Mouse (Mus musculus): ENCODE results near the gene Tmtc1. TPM values are rescaled to one million over a fixed set of nuclear protein-coding genes. Genes with fewer than 3 reads are reported as not detected.

Tmtc1 gene
- polyA plus RNA-seq, 1 experiment from 2014 or later, result 2.4 TPM

DNA sequence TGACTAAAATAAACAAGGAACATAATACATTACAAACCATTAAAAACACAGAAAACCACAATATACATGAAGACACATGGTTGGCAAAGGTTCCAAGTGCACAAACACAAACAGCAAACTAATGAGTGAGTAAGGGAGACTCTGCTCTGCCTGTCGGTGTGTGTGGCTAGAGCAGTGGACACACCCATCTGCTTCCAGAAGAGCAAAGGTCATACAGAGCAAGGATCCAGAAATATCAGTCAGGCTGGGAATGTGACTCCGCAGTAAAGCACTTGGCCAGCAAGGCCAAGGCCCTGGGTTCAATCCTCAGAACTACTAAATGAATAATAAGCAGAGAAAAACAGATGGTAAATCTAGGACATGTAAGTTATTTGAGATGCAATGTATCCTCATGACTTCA lies 27.6 kb downstream of the Tmtc1 start:
- 63% methylated on average over 2 of the region's 2 CpGs for WGBS
- ATAC-seq (ENCODE audit: insufficient read depth, low FRiP score, low read depth), result no peak

GRCm38 (mm10) chr6:148413638-148414037 lies 30.6 kb downstream of the Tmtc1 start:
- H3K4me1 ChIP-seq, result no peaks in the 10 kb centered on the region
- no peaks in the 10 kb centered on the region for H3K36me3 ChIP-seq
- H3K9me3 ChIP-seq, result no peaks in the 10 kb centered on the region
- no peaks in the 10 kb centered on the region for H3K27me3 ChIP-seq (replicated peaks)
- no peak overlapping the region for H3K4me2 ChIP-seq
- H3K27ac ChIP-seq, result no peak overlapping the region
- H3K4me3 ChIP-seq (replicated peaks), result no peak overlapping the region
- H3K9ac ChIP-seq, result no peak overlapping the region
- ATAC-seq (ENCODE audit: insufficient read depth, low FRiP score, low read depth), result no peak

More for the DNA sequence above, 27.6 kb downstream of the Tmtc1 start:
- Histone ChIP-seq H3K4me3 (replicated peaks) (no peak overlapping the region), H3K4me2 (no peak overlapping the region), H3K9ac (no peak overlapping the region), H3K36me3 (no peaks in the 10 kb centered on the region), H3K9me3 (no peaks in the 10 kb centered on the region), H3K4me1 (no peaks in the 10 kb centered on the region), H3K27ac (no peak overlapping the region), H3K27me3 (replicated peaks) (no peaks in the 10 kb centered on the region)

DNA sequence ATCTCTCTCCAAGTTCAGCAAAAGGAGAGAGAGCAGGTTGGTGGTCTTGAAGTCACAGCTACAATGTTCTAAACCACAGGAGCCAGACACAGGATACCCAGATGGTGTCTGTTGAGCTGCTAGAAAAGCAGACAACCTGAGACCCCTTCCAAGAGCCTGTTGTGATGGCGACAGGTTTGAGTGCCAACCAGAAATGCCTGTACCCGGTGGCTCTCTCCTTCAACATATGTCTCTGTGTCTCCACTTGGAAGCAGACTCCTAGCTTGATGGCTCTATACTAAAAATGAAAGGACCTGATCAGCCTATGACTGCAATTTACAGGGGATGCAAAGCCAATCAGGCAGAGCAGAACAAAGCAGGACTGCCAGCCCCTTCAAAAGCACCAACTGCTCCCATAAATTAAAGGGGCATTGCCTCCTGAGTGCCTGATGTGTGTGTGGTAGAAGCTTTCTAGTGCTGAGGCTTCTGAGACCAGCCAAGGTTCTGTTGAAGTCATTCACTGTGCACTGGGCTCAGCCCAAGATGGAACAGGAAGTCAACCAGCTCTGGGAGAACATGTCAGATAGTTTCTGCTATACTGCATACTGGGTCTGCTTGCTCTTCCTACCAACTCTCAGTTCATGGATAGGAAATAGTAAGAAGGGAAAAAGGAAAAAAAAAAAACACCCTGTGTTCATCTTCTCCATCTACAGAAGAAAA lies 37.2 kb downstream of the Tmtc1 start:
- H3K36me3 ChIP-seq, result no peaks in the 10 kb centered on the region
- H3K9ac ChIP-seq, result no peak overlapping the region
- WGBS, result 83% methylated on average over 2 of the region's 2 CpGs
- no peak for ATAC-seq (ENCODE audit: insufficient read depth, low FRiP score, low read depth)
- no peak overlapping the region for H3K27ac ChIP-seq
- H3K27me3 ChIP-seq (replicated peaks), result no peaks in the 10 kb centered on the region
- H3K4me2 ChIP-seq, result no peak overlapping the region
- H3K4me1 ChIP-seq, result no peaks in the 10 kb centered on the region
- H3K9me3 ChIP-seq, result no peaks in the 10 kb centered on the region
- no peak overlapping the region for H3K4me3 ChIP-seq (replicated peaks)

DNA sequence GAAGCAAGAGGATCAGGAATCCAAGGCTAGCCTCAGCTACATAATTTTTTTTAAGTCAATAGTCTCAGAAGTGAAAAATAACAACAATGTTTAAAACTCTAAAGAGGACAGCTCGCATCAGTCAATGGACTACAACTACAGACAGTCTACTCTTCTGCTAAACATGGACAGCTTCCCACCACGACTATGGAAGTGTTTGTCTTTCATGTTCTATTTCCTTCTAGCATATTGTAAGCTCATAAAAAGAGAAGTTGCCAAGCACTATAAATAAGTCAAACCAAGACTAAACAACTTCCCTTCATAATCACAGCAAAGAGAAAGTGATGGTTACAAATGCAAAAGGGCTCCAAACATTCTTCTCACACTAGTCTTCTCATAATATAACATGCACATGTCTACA lies 38.6 kb downstream of the Tmtc1 start:
- Histone ChIP-seq H3K4me1 (no peaks in the 10 kb centered on the region), H3K9ac (no peak overlapping the region), H3K4me2 (no peak overlapping the region), H3K9me3 (no peaks in the 10 kb centered on the region), H3K27ac (no peak overlapping the region), H3K36me3 (no peaks in the 10 kb centered on the region), H3K27me3 (replicated peaks) (no peaks in the 10 kb centered on the region), H3K4me3 (replicated peaks) (no peak overlapping the region)
- ATAC-seq (ENCODE audit: insufficient read depth, low FRiP score, low read depth), result no peak
- WGBS, result 58% methylated on average over 2 of the region's 2 CpGs

- 46% methylated on average over 1 of the region's 1 CpGs for WGBS
- H3K4me2 ChIP-seq, result no peak overlapping the region
- no peaks in the 10 kb centered on the region for H3K27me3 ChIP-seq (replicated peaks)
- H3K9ac ChIP-seq, result no peak overlapping the region
- H3K27ac ChIP-seq, result no peak overlapping the region
- ATAC-seq (ENCODE audit: insufficient read depth, low FRiP score, low read depth), result no peak
- no peaks in the 10 kb centered on the region for H3K36me3 ChIP-seq
- H3K4me1 ChIP-seq, result no peaks in the 10 kb centered on the region
- no peaks in the 10 kb centered on the region for H3K9me3 ChIP-seq
- no peak overlapping the region for H3K4me3 ChIP-seq (replicated peaks)
Measured at GRCm38 (mm10) chr6:148404500-148404899, 39.7 kb downstream of the Tmtc1 start.

- no peak overlapping the region for H3K9ac ChIP-seq
- no peak for ATAC-seq (ENCODE audit: insufficient read depth, low FRiP score, low read depth)
- no peaks in the 10 kb centered on the region for H3K27me3 ChIP-seq (replicated peaks)
- no peak overlapping the region for H3K4me3 ChIP-seq (replicated peaks)
- no peak overlapping the region for H3K27ac ChIP-seq
- 65% methylated on average over 3 of the region's 3 CpGs for WGBS
- no peaks in the 10 kb centered on the region for H3K36me3 ChIP-seq
- no peak overlapping the region for H3K4me2 ChIP-seq
- H3K4me1 ChIP-seq, result no peaks in the 10 kb centered on the region
- H3K9me3 ChIP-seq, result no peaks in the 10 kb centered on the region
Measured at GRCm38 (mm10) chr6:148403761-148404160, 40.4 kb downstream of the Tmtc1 start.

GRCm38 (mm10) chr6:148401031-148401430 lies 43.2 kb downstream of the Tmtc1 start:
- ATAC-seq (ENCODE audit: insufficient read depth, low FRiP score, low read depth), result no peak
- no peaks in the 10 kb centered on the region for H3K9me3 ChIP-seq
- WGBS, result 85% methylated on average over 6 of the region's 6 CpGs
- H3K27ac ChIP-seq, result no peak overlapping the region
- H3K4me2 ChIP-seq, result no peak overlapping the region
- no peaks in the 10 kb centered on the region for H3K27me3 ChIP-seq (replicated peaks)
- H3K4me3 ChIP-seq (replicated peaks), result no peak overlapping the region
- H3K4me1 ChIP-seq, result no peaks in the 10 kb centered on the region
- H3K36me3 ChIP-seq, result no peaks in the 10 kb centered on the region
- H3K9ac ChIP-seq, result no peak overlapping the region

GRCm38 (mm10) chr6:148399541-148399940 lies 44.6 kb downstream of the Tmtc1 start:
- ATAC-seq (ENCODE audit: insufficient read depth, low FRiP score, low read depth), result no peak
- Histone ChIP-seq H3K27me3 (replicated peaks) (no peaks in the 10 kb centered on the region), H3K4me3 (replicated peaks) (no peak overlapping the region)

GRCm38 (mm10) chr6:148398888-148399287 lies 45.3 kb downstream of the Tmtc1 start:
- Histone ChIP-seq H3K9me3 (no peaks in the 10 kb centered on the region), H3K27ac (no peak overlapping the region), H3K4me1 (no peaks in the 10 kb centered on the region), H3K9ac (no peak overlapping the region), H3K27me3 (replicated peaks) (no peaks in the 10 kb centered on the region), H3K4me2 (no peak overlapping the region), H3K36me3 (no peaks in the 10 kb centered on the region), H3K4me3 (replicated peaks) (no peak overlapping the region)
- no peak for ATAC-seq (ENCODE audit: insufficient read depth, low FRiP score, low read depth)
- WGBS, result 80% methylated on average over 2 of the region's 2 CpGs

More at GRCm38 (mm10) chr6:148399541-148399940, 44.6 kb downstream of the Tmtc1 start:
- WGBS, result 92% methylated on average over 2 of the region's 2 CpGs
- Histone ChIP-seq H3K9me3 (no peaks in the 10 kb centered on the region), H3K36me3 (no peaks in the 10 kb centered on the region), H3K27ac (no peak overlapping the region), H3K4me1 (no peaks in the 10 kb centered on the region), H3K4me2 (no peak overlapping the region), H3K9ac (no peak overlapping the region)

- Histone ChIP-seq H3K27me3 (replicated peaks) (no peaks in the 10 kb centered on the region), H3K9ac (no peak overlapping the region), H3K4me3 (replicated peaks) (no peak overlapping the region), H3K4me1 (peaks cover 3% of the 10 kb centered on the region; the same call in 1 of the 2 replicates), H3K36me3 (no peaks in the 10 kb centered on the region), H3K9me3 (no peaks in the 10 kb centered on the region), H3K4me2 (no peak overlapping the region), H3K27ac (no peak overlapping the region)
- ATAC-seq (ENCODE audit: insufficient read depth, low FRiP score, low read depth), result no peak
- WGBS, result 92% methylated on average over 5 of the region's 5 CpGs
Measured at GRCm38 (mm10) chr6:148397270-148397669, 46.9 kb downstream of the Tmtc1 start.

- H3K36me3 ChIP-seq, result no peaks in the 10 kb centered on the region
- 82% methylated on average over 3 of the region's 3 CpGs for WGBS
- H3K9ac ChIP-seq, result no peak overlapping the region
- no peaks in the 10 kb centered on the region for H3K9me3 ChIP-seq
- H3K4me2 ChIP-seq, result no peak overlapping the region
- peaks cover 19% of the 10 kb centered on the region for H3K4me1 ChIP-seq
- H3K27ac ChIP-seq, result no peak overlapping the region
- H3K4me3 ChIP-seq (replicated peaks), result no peak overlapping the region
- H3K27me3 ChIP-seq (replicated peaks), result no peaks in the 10 kb centered on the region
- ATAC-seq (ENCODE audit: insufficient read depth, low FRiP score, low read depth), result no peak
Measured at GRCm38 (mm10) chr6:148395272-148395671, 48.9 kb downstream of the Tmtc1 start.

DNA sequence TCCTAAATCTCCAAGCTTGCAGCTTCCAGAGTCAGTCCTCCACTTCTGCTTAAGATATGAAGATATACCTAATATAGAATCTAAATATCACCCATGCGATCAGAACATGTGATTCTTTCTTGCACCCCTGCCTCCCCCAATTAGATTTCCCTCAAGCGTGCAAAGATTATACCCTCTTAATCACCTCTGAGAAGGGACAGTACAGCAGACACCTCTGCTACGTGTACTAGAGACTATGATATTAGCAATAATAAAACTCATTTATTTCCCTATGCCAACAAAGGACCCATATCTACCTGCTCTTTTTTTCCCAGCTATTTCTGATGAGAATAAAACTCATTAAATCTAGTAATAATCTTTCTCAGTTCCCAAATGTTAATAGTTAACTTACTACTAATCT lies 49.9 kb downstream of the Tmtc1 start:
- 67% methylated on average over 3 of the region's 3 CpGs for WGBS
- peaks cover 19% of the 10 kb centered on the region for H3K4me1 ChIP-seq
- H3K9ac ChIP-seq, result no peak overlapping the region
- H3K27me3 ChIP-seq (replicated peaks), result no peaks in the 10 kb centered on the region
- no peaks in the 10 kb centered on the region for H3K36me3 ChIP-seq
- H3K27ac ChIP-seq, result no peak overlapping the region
- no peaks in the 10 kb centered on the region for H3K9me3 ChIP-seq
- no peak for ATAC-seq (ENCODE audit: insufficient read depth, low FRiP score, low read depth)
- no peak overlapping the region for H3K4me3 ChIP-seq (replicated peaks)
- no peak overlapping the region for H3K4me2 ChIP-seq

GRCm38 (mm10) chr6:148392147-148392546 lies 52.0 kb downstream of the Tmtc1 start:
- Histone ChIP-seq H3K27ac (peak overlapping the region; percentile 40; the same call in 1 of the 2 replicates), H3K9ac (no peak overlapping the region), H3K27me3 (replicated peaks) (no peaks in the 10 kb centered on the region), H3K9me3 (no peaks in the 10 kb centered on the region), H3K4me1 (peaks cover 19% of the 10 kb centered on the region), H3K4me2 (no peak overlapping the region), H3K36me3 (no peaks in the 10 kb centered on the region), H3K4me3 (replicated peaks) (no peak overlapping the region)
- 39% methylated on average over 10 of the region's 10 CpGs for WGBS
- ATAC-seq (ENCODE audit: insufficient read depth, low FRiP score, low read depth), result no peak
